Mouse (Mus musculus) intestine, embryonic 16.5 days (tissue): ENCODE results near the gene Cmah. TPM values are rescaled to one million over a fixed set of nuclear protein-coding genes. Genes with fewer than 3 reads are reported as not detected.

Source experiments
- ATAC-seq: fragments of 200-750 bp; cut with Nextera tagmentation; 2 replicates; pipeline ENCODE4 v1.8.0; 2017; ENCODE audit warnings: moderate TSS enrichment, moderate library complexity
- H3K27ac ChIP-seq: fragments of 300-500 bp; sonication (generic); 2 replicates; pipeline ENCODE4 v1.5.1; 2014; ENCODE audit warnings: mild to moderate bottlenecking, low read length
- H3K27me3 ChIP-seq: fragments of 300-500 bp; sonication (generic); replicated peaks from 2 replicates; pipeline ENCODE4 v1.6.1; 2014; ENCODE audit warnings: low read length, control low read depth, mixed read lengths; ENCODE audit not compliant: control insufficient read depth, insufficient read depth
- H3K36me3 ChIP-seq: fragments of 300-500 bp; sonication (generic); 2 replicates; pipeline ENCODE4 v1.6.1; 2014; ENCODE audit warnings: low read length, control low read depth; ENCODE audit not compliant: control insufficient read depth, insufficient read depth
- H3K4me1 ChIP-seq: fragments of 300-500 bp; sonication (generic); 2 replicates; pipeline ENCODE4 v1.6.1; 2014; ENCODE audit warnings: low read length, control low read depth, mixed read lengths; ENCODE audit not compliant: control insufficient read depth, insufficient read depth
- H3K4me2 ChIP-seq: fragments of 300-500 bp; sonication (generic); 2 replicates; pipeline ENCODE4 v1.6.1; 2014; ENCODE audit warnings: low read depth, low read length, control low read depth
- H3K4me3 ChIP-seq: fragments of 300-500 bp; sonication (generic); 2 replicates; pipeline ENCODE4 v1.5.1; 2014; ENCODE audit warnings: mild to moderate bottlenecking, low read length
- H3K9ac ChIP-seq: fragments of 300-500 bp; sonication (generic); 2 replicates; pipeline ENCODE4 v1.6.1; 2014; ENCODE audit warnings: low read depth, low read length
- H3K9me3 ChIP-seq: fragments of 300-500 bp; sonication (generic); 2 replicates; pipeline ENCODE4 v1.6.1; 2016; ENCODE audit warnings: low read length, control low read depth; ENCODE audit not compliant: control insufficient read depth
- WGBS: fragments of 180-500 bp; shearing (Covaris S2); extraction: QIAGEN DNeasy Blood & Tissue Kit; methylation state at CpG from one replicate; pipeline ENCODE4 v1.1.7; 2014; 5-methylcytosine and 5-hydroxymethylcytosine counted together
- polyA plus RNA-seq: library from polyadenylated mRNA; unstranded; fragments of >200 nt; fragmentation: Nextera tagmentation; extraction: Ambion mirVana; gene quantifications from 2 replicates; pipeline ENCODE4 v1.2.1, GENCODE M21; 2015

Gene Cmah
- polyA plus RNA-seq = 0.27 and 0.49 TPM in 2 replicates

DNA sequence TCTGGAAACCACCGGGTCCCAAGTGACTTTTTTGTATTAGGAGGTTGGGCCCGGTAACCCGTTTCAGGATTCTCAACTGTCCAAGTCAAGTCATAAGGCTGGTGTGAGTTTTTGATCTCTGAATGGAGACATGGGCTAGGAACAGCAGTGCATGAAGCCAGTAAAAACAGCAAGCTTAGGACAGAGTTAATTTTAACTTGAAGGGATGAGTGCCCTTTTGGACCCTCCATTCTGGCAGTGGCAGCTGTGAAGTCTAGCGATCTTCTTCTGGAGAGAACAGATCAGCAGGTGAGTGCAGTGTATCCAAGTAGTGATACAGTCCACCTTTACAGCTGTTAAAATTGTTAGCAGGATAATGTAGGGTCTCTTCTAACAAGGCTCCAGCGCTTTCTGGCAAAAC, at the start of gene Cmah:
TSS of gene Cmah (plus strand) at position 204 of the 400 bp plus-strand sequence.
- Histone ChIP-seq H3K9me3 (no peaks in the 10 kb centered on the region), H3K36me3 (no peaks in the 10 kb centered on the region), H3K4me2 (no peak within 1 kb of the TSS), H3K9ac (no peak within 1 kb of the TSS), H3K27ac (no peak within 1 kb of the TSS), H3K27me3 (no peaks in the 10 kb centered on the region), H3K4me3 (no peak within 1 kb of the TSS), H3K4me1 (no peaks in the 10 kb centered on the region)
- ATAC-seq = no peak
- 75% methylated on average over 5 of the region's 5 CpGs for WGBS

DNA sequence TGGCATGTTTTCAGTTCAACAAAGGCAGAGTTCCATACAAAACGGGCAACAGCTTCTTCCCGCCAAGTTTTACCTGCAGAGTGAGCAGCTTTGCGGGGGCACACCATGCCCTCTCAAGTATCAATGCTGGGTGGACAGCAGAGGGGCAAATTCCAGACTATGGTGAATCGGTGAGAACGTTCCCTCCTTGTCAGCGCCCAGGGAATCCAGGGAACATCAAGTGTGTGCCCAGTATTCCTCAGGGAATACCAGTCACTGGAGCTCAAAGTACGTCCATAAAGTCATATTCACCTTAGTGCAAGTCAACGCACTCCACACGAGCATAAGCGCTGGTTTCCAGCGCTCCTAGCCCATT, 47.8 kb upstream of the Cmah start:
- H3K9me3 ChIP-seq = no peaks in the 10 kb centered on the region
- peak overlapping the region; percentile 92 for H3K27ac ChIP-seq
- 40% methylated on average over 11 of the region's 11 CpGs for WGBS
- no peaks in the 10 kb centered on the region for H3K27me3 ChIP-seq
- H3K4me1 ChIP-seq = peaks cover 10% of the 10 kb centered on the region
- H3K36me3 ChIP-seq = no peaks in the 10 kb centered on the region
- ATAC-seq = peak; percentile 27
- H3K4me2 ChIP-seq = peak overlapping the region; percentile 88
- peak overlapping the region; percentile 91 for H3K9ac ChIP-seq
- H3K4me3 ChIP-seq = peak overlapping the region; percentile 84

DNA sequence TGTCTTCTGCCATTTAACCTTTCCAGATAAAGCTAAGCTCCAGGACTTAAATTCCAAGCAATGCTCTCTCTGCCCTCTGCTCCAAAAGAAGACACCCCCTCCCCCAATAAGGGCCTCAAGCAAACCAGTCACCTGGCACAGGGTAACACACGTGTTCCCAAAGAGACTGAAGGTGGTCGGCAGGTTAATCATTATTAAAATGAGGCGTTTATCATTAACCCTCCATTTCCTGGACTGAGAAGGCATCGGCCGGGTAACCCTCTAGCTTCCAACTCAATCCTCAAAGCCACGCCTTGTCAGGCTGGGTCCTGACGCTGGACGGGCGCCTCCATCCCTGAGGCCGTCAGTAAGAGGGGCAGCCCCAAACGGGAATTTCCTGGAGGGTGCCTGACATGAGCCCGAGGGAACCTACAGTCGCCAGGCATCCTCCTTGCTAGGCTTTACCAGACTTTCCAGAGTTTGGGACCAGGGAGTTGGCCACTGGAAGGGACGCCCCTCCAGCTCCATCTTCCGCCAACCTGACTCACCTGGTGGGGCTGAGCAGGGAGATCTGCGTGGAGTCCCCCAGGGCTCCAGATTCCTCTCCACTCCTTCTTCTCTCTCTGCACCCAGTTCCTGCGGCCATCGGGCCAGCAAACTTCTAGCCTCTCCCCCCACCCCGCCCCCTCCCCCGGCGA, 47.3 kb upstream of the Cmah start:
- Histone ChIP-seq H3K27me3 (no peaks in the 10 kb centered on the region), H3K27ac (peak overlapping the region; percentile 92), H3K4me2 (peak overlapping the region; percentile 88), H3K4me3 (peak overlapping the region; percentile 84), H3K9ac (peak overlapping the region; percentile 91), H3K36me3 (no peaks in the 10 kb centered on the region), H3K9me3 (no peaks in the 10 kb centered on the region), H3K4me1 (peaks cover 10% of the 10 kb centered on the region)
- peak; percentile 61 for ATAC-seq
- 4% methylated on average over 18 of the region's 21 CpGs for WGBS

DNA sequence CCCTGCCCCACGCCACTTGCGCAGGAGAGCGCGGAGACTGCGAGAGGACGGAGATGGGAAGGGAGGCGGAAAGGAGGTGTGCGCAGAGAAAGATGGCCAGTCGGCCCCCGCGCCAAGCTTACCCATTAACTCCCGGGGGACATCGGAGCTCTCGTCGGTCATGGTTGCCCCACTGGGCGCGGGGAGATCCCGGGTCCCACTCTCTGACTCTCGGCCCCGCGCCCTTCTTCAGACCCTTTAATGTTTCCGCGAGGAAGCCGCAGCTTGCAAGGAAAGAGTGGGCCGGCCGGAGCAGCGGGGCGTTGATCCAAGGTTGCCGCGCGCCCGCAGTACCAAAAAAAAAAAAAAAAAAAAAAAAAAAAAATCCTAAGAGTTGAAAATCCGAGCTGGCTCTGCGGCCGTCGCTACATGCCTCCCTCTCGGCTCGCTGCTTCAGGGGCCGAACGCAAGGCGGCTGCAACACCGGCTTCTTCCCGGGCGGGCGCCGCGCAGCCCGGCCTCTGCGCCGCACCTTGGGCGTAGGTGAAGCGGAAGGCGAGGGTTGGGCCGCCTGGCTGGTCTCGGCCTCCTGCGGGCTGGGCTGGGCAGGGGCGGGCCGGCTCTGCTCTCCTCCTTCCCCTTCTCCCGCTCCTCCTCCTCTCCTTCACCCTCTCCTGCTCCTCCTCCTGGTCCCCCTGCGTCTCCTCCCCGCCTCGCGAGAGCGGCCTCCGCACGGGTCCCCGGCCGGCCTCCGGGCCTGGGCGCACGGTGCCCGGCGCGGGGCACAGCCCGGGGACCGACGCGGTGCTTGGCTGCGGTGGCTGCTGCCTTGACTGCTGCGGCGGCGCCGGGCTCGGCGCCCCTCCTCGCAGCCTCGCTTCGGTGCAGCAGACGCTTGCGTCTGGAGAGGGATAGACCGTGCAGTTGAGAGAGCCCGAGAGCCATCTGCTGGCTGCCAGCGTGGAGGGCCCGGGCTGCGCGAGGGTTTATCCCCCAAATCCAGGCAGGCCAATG, 46.5 kb upstream of the Cmah start, which contains the start of gene Carmil1:
TSS of gene Carmil1 (minus strand) at position 357 of the 993 bp plus-strand sequence.
- Histone ChIP-seq H3K4me3 (peak within 1 kb of the TSS; percentile 84), H3K36me3 (no peaks in the 10 kb centered on the region), H3K27me3 (no peaks in the 10 kb centered on the region), H3K9ac (peak within 1 kb of the TSS; percentile 91), H3K4me2 (peak within 1 kb of the TSS; percentile 88), H3K27ac (peak within 1 kb of the TSS; percentile 92), H3K9me3 (no peaks in the 10 kb centered on the region), H3K4me1 (peaks cover 10% of the 10 kb centered on the region)
- peak; percentile 98 for ATAC-seq
- WGBS = under 1% methylated on average over 87 of the region's 96 CpGs

DNA sequence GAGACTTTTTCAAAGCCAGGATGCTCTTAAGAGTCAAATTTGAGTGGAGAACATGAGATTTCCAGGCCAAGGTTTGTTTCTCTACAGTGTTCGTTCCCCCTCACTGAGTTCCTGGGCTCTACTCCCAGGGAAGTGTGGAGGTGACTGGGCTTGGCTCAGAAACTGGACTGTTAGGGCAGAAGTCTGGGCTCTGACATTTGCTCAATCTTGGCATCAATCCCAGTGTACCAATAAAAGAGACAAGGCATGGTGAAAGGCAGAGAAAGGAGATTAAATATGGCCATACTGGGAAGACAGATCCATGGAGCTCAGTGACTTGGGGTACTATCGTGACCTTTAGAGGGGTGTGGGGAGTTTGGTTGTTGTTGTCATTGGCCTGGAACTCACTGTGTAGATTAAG, 39.8 kb upstream of the Cmah start:
- no peak overlapping the region for H3K27ac ChIP-seq
- no peak overlapping the region for H3K9ac ChIP-seq
- no peak overlapping the region for H3K4me2 ChIP-seq
- WGBS = 76% methylated on average over 2 of the region's 2 CpGs
- H3K4me3 ChIP-seq = no peak overlapping the region
- no peaks in the 10 kb centered on the region for H3K27me3 ChIP-seq
- no peaks in the 10 kb centered on the region for H3K9me3 ChIP-seq
- H3K4me1 ChIP-seq = no peaks in the 10 kb centered on the region
- no peaks in the 10 kb centered on the region for H3K36me3 ChIP-seq
- no peak for ATAC-seq

DNA sequence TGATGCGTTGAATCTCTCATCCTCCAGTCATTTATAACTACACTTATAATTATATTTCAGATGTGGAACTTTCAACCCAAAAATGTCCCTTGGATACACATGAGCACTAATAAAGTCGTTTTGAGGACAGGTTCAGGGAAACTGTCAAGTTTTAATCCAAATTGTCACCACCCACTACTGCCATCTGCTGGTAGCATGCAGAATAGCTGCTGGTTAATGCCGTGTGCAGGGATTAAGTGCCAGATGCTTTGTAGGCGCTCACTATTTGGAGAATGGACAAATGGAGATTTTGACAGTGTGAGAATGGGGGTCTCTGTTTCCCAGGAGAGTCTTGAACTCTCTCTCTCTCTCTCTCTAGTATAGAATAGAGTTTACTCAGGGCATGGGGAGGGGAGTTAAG, 30.0 kb upstream of the Cmah start:
- no peak overlapping the region for H3K4me2 ChIP-seq
- H3K4me3 ChIP-seq = no peak overlapping the region
- no peaks in the 10 kb centered on the region for H3K27me3 ChIP-seq
- H3K9ac ChIP-seq = no peak overlapping the region
- no peaks in the 10 kb centered on the region for H3K4me1 ChIP-seq
- no peaks in the 10 kb centered on the region for H3K36me3 ChIP-seq
- H3K27ac ChIP-seq = no peak overlapping the region
- ATAC-seq = no peak
- no peaks in the 10 kb centered on the region for H3K9me3 ChIP-seq
- WGBS = 14% methylated on average over 4 of the region's 4 CpGs

DNA sequence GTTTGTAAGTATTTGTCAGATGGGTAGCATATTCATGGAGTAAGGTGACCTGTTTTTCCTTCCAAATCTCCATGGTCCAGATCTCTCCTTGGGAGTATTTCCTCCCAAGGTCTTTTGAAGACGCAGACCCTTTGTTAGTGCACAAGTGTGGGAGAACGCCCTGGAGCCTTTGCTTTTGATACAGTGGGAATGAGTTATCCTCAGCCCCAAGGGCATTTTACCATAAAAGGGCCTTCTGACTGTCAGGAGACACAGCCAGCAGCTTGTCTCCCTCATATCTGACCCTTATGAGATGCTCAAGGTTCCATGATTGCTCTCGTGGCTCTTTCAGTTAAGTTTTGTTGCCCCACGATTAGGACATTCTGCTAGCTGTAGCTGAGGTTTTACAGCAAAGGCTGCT, 21.7 kb upstream of the Cmah start:
- WGBS = 73% methylated on average over 4 of the region's 4 CpGs
- H3K27ac ChIP-seq = no peak overlapping the region
- ATAC-seq = no peak

DNA sequence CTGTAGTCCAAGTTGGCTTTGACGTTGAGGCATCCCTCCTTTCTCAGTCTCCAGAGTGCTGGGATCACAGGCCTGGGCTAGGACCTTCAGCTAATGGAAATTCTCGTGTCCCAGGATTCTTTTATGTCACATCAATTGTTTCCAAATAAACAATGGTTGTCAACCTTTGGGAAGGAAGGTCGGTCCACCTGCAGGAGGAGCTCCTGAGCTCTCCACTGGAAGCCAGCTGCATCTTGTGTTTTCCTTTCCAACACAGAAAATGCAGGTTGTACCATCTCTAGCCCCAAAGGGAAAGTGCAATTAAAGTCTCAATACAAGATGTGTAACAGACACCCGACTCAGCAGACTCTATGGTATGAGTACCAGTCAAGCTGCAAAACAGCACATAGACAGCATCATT, 21.0 kb upstream of the Cmah start:
- no peaks in the 10 kb centered on the region for H3K4me1 ChIP-seq
- H3K4me2 ChIP-seq = no peak overlapping the region
- 52% methylated on average over 4 of the region's 4 CpGs for WGBS
- H3K4me3 ChIP-seq = no peak overlapping the region
- no peak for ATAC-seq
- H3K9me3 ChIP-seq = no peaks in the 10 kb centered on the region
- H3K27ac ChIP-seq = no peak overlapping the region
- no peak overlapping the region for H3K9ac ChIP-seq
- no peaks in the 10 kb centered on the region for H3K27me3 ChIP-seq
- H3K36me3 ChIP-seq = no peaks in the 10 kb centered on the region

More for the DNA sequence above, 21.7 kb upstream of the Cmah start:
- Histone ChIP-seq H3K9me3 (no peaks in the 10 kb centered on the region), H3K36me3 (no peaks in the 10 kb centered on the region), H3K4me1 (no peaks in the 10 kb centered on the region), H3K4me2 (no peak overlapping the region), H3K4me3 (no peak overlapping the region), H3K9ac (no peak overlapping the region), H3K27me3 (no peaks in the 10 kb centered on the region)
